Mouse (Mus musculus) gastrocnemius, adult 8-10 months (tissue): ENCODE measurements around the gene Pld2. TPM values are rescaled to one million over a fixed set of nuclear protein-coding genes. Genes with fewer than 3 reads are reported as not detected.

ENCODE experiments used
- total RNA-seq, 4 experiments: library from RNA; stranded (reverse); gene quantifications; 2 replicates each; pipeline ENCODE4 v1.2.4; 2022

The Pld2 gene
- total RNA-seq, 4 experiments from 2014 or later = 15.3 to 17.8 (median 15.4) TPM

Other genes with a start within 250 kb of the Pld2 start
- gene Alox12e, start 217.4 kb upstream of the Pld2 start, total RNA-seq = under 1 TPM in 1 of 4 experiments, not detected in 3; 0.11 TPM
- under 1 TPM in 2 of 4 experiments, not detected in 2; 0.11 TPM for gene Alox15, start 188.0 kb upstream of the Pld2 start, total RNA-seq
- gene Pelp1, start 130.0 kb upstream of the Pld2 start, total RNA-seq = 10 to 100 TPM; 19.6 to 23.3 (median 20.6) TPM
- gene Arrb2, start 107.4 kb upstream of the Pld2 start, total RNA-seq = 1 to 10 TPM; 5.9 to 9.2 (median 7.4) TPM
- 1 to 10 TPM; 4.1 to 5.3 (median 4.6) TPM for gene Med11, start 88.1 kb upstream of the Pld2 start, total RNA-seq
- gene Zmynd15, start 80.6 kb upstream of the Pld2 start, total RNA-seq = under 1 TPM in 3 of 4 experiments, not detected in 1; 0.10 to 0.48 (median 0.31) TPM
- under 1 TPM; 0.54 to 0.75 (median 0.63) TPM for gene Cxcl16, start 80.1 kb upstream of the Pld2 start, total RNA-seq
- not detected for gene Tm4sf5, start 34.8 kb upstream of the Pld2 start, total RNA-seq
- not detected for gene Vmo1, start 25.4 kb upstream of the Pld2 start, total RNA-seq
- not detected for gene Gltpd2, start 20.9 kb upstream of the Pld2 start, total RNA-seq
- 100 to 1,000 TPM; 258 to 280 (median 265) TPM for gene Psmb6, start 14.7 kb upstream of the Pld2 start, total RNA-seq
- gene Gm40193, start 7.1 kb upstream of the Pld2 start, total RNA-seq = not detected
- 10 to 100 TPM; 32.5 to 38.7 (median 33.7) TPM for gene Mink1, start 22.8 kb downstream of the Pld2 start, total RNA-seq
- gene 4930544D05Rik, start 75.8 kb downstream of the Pld2 start, total RNA-seq = not detected
- gene Chrne, start 79.2 kb downstream of the Pld2 start, total RNA-seq = 10 to 100 TPM; 11.2 to 20.5 (median 14.7) TPM
- gene Gp1ba, start 99.1 kb downstream of the Pld2 start, total RNA-seq = not detected
- 10 to 100 TPM; 34.9 to 41.1 (median 38.1) TPM for gene Rnf167, start 107.2 kb downstream of the Pld2 start, total RNA-seq
- 100 to 1,000 TPM; 276 to 326 (median 293) TPM for gene Slc25a11, start 107.4 kb downstream of the Pld2 start, total RNA-seq
- gene Pfn1, start 114.6 kb downstream of the Pld2 start, total RNA-seq = 100 to 1,000 TPM; 218 to 265 (median 251) TPM
- 1,000 to 10,000 TPM; 7,027 to 9,270 (median 7,380) TPM for gene Eno3, start 117.1 kb downstream of the Pld2 start, total RNA-seq
- 10 to 100 TPM; 77.0 to 99.5 (median 81.7) TPM for gene Spag7, start 129.4 kb downstream of the Pld2 start, total RNA-seq
- gene Camta2, start 148.0 kb downstream of the Pld2 start, total RNA-seq = 10 to 100 TPM; 35.2 to 43.1 (median 39.3) TPM
- gene Inca1, start 160.1 kb downstream of the Pld2 start, total RNA-seq = 1 to 10 TPM; 4.1 to 5.6 (median 4.3) TPM
- gene Kif1c, start 160.5 kb downstream of the Pld2 start, total RNA-seq = 100 to 1,000 TPM; 605 to 698 (median 679) TPM
- 10 to 100 TPM; 12.5 to 14.8 (median 13.5) TPM for gene Zfp3, start 224.1 kb downstream of the Pld2 start, total RNA-seq